Mouse (Mus musculus): ENCODE results near the gene Pxk.
"Not testable (repeated sequence)": the region's sequence is repeated elsewhere in the genome, so short reads cannot be mapped to it uniquely, and the experiment has no call there.

The Pxk gene

DNA sequence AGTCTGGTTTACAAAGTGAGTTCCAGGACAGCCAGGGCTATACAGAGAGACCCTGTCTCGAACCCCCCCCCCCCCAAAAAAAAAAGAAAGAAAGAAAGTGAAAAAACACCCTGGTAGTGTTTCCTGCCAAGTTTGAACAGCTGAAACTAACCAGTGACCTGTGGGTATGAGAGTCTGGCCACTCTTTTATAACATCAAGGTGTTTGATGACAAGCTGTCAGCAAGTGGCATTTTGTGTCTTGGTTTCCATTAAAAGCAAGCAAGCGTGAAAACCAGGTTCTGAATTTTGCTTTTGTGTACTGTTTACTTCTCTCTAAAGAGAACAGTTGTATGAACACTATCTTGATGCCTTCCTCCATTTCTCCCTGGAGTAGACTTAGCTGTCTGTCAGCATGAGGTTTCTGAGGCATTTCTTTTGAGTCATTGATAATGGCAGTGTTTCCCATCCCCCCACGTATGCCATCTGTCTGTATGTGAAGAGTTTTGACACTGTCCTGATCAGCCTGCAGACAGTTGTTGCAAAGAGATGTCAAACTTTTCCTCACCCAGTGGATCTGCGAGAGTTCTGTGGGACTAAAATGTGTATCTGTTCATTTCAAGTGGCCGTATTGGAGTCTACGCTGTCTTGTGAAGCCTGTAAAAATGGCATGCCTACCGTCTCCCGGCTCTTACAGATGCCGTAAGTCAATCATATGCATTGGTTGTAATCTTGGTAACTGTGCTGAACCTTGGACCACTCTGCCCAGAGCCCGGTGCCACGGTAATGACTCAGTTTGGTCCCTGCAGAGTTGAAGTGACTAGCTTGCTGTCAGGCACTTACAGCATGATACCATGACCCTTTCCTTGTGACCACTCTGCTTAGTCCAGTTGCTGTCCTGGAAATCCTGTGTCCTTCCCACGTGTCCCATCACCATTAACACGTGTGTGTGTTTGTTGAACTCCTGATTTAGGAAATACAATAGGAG is 47.9 kb downstream of the Pxk start:
- in situ Hi-C loops (cut with MboI), result no loop called here

DNA sequence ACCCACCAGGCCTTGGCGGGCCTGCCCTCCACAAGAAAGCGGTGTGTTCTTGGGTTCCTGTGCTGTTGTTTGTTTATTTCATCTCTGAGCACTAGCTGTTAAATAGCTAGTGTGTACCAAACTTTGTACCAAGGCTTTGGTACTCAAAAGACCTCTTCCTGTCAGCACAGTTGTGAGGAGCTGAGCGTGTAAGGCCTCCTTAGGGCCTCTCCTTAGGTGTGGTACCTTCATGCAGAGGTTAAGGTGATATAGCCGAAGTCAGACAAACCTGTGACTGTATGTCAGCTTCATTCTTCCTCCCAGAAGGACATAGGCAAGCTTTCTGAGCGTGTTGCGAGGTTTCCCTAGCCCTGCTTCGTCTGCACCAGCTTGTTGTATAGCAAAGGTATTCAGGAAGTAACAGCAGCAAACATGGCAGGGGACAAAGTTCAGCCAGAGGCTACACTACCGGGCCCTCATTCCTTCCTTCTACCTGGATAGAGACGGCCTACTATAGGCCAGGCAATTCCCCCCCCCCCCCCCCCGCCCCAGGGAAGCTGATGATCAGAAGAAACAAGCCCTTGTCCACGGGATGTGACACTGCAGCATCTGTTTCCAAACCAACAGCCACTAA is 48.7 kb downstream of the Pxk start:
- in situ Hi-C loops (cut with MboI), result no loop called here

DNA sequence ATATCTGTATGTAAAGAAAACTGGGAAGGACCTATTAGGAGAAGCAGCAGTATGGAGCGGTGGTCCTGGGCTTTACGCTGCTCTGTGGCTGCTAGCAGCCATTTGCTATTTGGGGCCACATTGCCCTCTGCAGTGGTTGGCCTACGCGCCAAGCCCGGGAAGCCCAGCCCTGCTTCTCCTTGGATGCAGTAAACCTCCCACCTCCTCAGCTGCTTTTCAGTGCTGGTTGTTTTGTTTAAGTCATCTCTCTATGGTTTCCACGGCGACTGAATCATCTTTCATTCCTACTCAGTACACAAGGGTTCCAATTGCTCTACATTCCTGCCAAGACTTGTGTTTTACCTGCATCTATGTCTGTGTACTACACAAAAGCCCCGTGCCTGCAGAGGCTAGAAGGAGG is 50.8 kb downstream of the Pxk start:
- in situ Hi-C loops (cut with MboI), result no loop called here

DNA sequence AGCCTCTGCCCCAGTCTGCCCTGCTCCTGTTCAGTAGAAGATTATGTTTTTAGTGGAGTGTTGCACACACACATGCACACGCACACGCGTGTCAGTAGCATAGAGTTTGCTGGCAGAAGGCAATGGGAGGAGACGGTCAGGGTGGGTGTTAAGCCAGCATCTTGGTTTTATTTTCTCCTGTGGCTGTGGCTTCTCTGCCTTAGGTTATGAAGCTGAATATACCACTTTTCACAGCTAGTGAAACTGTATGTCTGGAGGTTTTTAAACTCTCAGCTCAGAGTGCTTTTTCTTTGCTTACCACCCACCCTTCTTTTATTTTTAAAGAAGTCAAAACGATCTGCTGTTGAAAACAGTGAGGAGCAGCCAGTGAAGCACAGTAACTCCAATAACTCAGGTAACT is 53.7 kb downstream of the Pxk start:
- in situ Hi-C loops (cut with MboI), result loop anchor here (5.0 kb wide), 1 partner anchor 54 kb away; the partner anchor contains the start of gene Pxk

DNA sequence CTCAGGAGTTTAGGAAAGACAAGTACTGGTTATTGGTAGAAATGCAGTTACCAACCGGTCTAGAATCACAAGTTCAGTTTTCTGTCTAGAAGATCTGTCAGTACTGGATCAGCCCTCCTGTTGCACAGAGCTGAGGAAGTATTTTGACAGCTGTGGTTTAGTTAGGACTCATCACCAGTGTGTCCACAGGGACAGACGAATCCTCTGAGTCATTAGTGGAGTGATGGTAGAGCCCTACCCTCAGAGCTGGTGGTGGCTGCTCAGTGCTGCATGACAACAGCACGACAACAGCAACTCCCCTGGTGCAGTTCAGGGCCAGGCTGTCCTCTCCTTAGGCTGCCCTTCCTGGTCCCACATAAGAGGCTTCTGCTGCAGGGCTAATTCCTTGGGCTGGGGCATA is 56.1 kb downstream of the Pxk start:
- in situ Hi-C loops (cut with MboI), result loop anchor here (5.0 kb wide), 1 partner anchor 57 kb away; the partner anchor contains the start of gene Pxk

DNA sequence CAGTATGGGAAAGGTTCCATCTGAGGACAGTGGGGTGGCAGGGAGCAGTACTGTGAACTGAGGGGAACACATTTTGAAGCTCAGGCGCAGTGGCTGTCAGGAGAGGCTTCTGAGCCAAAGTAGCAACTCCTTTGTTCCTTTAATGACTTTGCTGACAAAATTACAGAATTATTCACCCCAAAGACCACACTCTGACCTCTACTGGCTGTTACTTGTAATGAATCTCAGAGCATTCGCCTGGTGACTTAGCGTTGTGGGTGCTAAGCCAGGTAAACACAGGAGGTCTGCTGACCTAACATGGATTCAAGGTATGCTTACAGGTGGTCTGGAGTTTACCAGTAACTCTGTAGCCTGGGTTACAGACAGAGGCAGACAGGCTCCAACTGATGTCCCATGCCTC is 58.9 kb downstream of the Pxk start:
- in situ Hi-C loops (cut with MboI), result no loop called here

DNA sequence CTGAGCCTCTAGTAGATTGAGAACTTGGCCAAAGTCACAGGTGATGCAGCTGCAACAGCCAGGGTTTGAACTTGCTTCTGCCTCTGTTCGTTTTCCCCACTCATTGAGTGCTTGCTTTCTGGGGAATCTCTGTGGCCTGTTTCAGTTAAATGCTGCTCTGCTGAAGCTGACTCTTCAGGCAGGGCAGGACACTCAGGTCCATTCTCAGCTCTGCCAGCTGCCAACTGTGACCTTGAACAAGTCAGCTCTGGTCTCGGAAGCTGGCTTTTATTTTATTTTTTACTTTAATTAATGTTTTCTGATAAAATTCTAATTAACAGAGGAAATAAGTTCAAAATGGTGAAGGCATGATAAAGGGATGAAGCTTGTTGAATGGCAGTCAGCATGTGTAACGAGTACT is 60.7 kb downstream of the Pxk start:
- in situ Hi-C loops (cut with MboI), result no loop called here

DNA sequence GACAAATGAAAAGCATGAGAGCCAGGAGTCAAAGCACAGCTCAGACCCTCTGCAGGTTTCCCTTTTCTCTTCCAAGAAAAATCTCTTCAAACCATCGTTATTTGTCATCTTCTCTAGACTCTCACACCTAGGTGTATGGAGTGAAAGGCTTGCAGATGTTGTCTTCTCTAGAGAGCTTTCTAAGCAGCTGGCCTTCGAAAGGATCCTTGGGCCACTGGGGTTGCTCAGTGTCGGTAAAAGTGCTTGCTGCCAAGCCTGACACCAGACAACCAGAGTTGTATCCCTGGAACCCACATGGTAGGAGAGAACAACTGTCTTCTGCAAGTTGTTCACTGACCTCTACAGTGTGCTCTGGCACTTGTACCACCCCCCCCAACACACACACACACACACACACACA is 61.1 kb downstream of the Pxk start:
- in situ Hi-C loops (cut with MboI), result no loop called here

DNA sequence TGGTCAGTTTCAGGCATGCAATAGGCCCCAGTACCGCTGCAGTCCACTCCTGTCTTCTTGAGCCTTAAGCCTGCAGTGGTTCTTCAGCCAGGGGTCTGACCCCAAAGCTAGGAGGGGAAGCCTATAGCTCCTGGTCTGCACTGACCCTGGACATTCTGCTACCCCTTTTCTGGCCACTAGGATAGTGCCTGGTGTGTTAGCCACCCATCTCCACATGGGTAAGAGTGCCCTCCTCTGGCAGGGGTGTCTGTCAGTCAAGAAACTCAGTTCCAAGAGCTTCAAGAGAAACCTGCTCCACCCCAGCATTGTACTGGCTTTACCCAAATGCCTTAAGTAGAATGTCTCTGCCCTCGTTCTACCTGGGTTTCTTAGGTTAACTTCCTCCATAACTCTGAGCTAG is 63.8 kb downstream of the Pxk start:
- in situ Hi-C loops (cut with MboI), result no loop called here

DNA sequence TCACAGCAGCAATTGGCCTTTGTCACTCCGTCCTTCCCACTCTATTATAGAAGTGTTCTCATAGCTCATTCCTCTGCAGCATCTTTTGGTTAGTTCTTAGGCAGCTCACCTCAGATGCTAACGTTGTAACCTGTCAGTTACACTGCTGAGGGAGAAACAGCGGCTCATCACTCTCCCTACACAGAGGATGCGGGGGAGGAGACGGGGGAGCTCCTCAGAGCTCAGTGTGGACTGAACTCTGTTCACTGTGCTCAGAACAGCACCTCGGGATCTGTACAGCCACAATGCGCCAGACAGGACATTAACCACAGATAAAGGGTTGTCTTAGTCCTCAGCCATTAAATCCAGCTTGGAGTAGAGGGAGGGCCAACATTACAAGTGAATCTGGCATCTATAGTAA is 66.5 kb downstream of the Pxk start:
- in situ Hi-C loops (cut with MboI), result no loop called here

DNA sequence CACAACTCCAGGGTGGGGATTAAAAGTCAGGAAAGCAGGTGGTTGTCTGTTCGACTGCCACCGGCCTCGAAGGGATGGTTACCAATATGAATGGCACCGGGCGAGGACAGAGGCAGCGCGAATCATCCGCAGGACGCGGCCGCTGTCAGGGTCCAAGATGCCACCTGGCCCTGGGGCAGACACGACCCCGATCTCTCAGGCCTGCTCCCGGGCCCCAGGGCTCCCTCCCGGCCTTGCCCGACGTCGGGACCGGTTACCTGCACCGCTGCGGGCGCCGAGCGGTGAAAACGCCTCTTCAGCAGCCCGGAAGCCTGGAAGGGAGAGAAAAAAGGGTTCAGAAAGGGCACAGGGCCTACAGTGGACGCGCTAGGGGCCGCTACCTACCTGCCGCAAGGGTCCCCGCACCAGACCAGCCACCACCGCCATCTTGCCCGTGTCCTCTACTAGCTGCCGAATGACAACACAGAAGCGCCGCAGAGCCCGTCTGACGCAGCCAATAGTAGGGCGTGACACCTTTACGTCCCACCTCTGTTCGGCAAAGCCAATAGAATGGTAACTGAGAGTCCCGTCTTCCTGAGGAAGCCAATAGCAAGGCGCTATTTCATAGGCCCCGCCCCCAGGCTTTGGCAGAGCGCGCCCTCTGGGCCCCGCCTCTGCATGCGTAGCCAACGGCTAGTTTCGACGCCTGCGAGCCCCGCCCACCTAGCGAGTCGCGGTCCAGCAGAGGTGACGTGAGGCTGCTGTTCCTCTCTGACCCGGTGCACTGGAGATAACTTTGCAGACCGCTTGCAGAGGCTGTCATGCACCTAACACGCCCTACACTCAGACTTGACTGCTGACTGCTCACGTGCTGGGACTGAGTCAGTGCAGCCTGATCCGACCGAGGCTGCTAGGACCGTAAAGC is 74.7 kb downstream of the Pxk start, which contains the start of gene Pdhb:
Gene Pdhb, minus strand, starts transcription at position 519 of the 904 bp plus-strand sequence.
- in situ Hi-C loops (cut with MboI), result no loop called here

DNA sequence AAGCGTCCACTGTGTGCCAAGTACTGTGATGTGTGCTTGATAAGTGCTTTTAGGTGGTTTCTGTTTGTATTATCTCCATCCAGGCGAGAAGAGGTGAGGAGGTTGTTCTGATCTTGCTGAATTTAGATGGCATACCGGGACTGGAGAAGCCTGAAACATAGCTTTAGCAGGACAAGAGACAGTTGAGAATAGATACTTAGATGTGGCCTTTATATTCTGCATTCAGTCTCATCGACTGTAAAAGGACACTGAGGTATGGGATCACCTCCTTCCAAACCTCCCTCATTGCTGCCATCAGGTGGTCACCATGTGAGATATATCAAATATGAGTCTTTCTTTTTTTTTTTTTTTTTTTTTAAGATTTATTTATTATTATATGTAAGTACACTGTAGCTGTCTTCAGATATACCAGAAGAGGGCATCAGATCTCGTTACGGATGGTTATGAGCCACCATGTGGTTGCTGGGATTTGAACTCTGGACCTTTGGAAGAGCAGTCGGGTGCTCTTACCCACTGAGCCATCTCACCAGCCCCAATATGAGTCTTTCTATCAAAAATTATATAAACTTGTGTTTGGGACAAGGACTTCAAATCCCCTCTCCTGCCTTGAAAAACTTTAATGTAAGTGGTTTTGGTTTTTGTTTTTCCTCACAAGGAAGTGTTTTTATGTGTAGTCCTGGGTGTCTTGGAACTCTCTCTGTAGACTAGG is 75.7 kb downstream of the Pxk start:
- in situ Hi-C loops (cut with MboI), result not testable (repeated sequence)

DNA sequence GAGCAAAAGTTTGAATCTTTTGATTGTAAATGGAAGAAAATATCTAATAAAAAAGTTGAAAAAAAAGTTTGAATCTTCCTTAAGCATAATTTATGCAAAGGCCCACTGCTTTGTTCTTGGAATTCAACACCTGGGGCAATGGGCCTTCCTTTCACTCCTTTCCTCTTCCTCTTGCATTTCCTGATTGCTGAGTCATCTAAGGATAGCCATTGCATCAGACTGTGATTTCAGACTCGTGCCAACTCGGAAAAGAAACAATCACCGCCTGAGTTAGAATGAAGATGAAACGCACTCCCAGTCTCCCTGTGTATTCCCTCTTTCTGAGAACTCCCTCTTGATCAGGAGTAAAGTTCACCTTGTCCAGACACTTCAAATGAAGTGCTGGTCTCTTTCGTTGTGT is 76.6 kb downstream of the Pxk start:
- in situ Hi-C loops (cut with MboI), result no loop called here

DNA sequence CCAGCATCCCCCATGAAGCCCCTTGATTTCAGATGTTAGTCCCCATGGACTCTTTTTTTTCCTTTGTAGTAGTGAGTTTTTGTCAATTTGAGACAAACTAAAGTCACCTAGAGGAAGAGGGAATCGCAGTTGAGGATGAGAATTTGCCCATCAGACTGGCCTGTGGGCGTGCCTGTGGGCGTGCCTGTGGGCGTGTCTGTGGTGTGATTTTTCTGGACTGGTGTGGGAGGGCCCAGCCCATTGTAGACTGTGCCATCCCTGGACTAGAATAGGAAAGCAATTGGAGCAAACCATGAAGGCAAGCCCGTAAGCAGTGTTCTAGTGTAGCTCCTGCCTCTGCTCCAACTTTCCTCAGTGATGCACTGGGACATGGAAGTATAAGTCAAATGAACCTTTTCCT is 78.2 kb downstream of the Pxk start:
- in situ Hi-C loops (cut with MboI), result no loop called here

DNA sequence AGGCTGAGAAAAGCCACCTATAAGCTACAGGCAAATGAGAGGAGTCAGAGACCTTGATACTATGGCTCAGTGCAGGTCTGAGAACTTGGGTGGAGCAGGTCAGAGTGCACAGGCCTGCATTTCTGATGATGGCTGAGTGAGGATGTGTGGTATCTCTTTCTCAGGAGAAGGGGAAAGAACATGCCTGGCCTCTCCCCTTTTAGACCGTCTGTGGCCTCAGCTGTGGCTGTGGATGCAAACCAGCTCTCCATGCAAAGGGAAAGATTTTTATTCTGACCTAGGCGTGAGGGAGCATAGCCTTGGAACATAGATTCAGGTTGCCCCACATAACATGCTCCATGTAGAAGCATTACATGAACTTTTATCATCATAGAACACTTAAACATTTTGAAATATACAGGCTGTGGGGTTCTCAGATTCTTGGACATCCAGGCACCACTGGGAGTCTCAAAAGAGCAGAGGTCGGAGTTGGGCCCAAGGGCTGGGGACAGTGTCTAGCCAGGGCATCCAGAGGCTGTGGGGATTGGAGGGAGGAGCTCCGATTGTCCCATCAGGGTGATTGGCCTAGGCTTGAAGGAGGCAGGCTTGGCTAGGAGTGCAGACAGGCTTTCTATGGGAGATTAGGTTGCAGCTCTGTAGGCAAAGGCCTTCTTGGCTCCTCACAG is 82.5 kb downstream of the Pxk start:
- in situ Hi-C loops (cut with MboI), result no loop called here

DNA sequence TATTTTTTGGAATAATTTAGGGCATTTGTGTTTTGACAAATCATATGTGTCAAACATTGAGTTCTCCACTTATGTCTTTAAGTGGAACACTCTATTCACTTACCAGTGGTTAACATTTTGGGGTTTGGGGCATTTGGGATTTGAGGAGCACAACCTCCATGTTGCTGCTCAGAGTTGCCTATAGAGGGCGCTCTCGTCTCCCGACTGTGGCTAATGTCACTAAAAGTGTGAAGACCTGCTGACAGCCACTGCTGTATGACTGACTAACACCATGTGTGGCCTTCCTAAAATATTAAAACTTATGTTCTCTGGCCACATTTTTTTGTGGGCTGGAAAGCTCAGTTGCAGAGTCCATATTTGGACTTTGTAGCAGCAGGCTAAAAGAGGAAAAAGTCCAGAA is 85.3 kb downstream of the Pxk start:
- in situ Hi-C loops (cut with MboI), result no loop called here

DNA sequence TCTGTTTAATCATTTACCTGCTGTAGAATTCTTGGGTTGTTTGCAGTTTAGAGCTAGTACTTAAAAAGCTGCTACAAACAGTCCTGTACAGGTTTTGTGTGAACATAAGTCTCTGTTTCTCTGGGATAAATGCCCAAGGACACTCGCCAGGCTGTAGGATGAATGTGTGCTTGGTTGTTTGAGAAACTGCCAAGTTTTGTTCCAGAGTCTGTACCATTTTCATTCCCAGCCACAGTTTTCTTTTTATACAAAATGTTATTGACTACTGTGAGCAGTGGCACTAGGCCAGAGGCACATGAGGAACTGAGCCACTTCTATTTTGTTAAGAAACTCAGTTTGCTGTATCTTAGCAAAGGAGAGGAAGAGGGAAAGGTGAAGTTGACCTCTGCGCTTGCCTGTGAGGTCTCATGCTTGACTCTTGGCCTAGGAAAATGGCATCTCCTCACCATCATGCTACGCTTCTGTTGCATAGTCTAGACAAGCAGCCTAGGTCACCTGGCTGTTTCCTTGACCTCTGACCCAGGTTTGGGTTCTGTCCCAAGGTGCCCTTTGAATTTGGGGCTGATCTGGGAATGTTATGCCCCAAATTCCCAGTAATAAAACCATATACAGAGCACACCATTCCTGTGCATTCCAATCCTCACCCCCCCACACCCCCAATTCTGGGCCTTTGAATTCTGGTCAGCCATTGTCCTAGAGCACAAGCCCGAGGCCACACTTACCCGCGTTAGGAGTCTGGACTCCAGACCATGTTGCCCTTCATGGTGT is 88.5 kb downstream of the Pxk start:
- in situ Hi-C loops (cut with MboI), result no loop called here

DNA sequence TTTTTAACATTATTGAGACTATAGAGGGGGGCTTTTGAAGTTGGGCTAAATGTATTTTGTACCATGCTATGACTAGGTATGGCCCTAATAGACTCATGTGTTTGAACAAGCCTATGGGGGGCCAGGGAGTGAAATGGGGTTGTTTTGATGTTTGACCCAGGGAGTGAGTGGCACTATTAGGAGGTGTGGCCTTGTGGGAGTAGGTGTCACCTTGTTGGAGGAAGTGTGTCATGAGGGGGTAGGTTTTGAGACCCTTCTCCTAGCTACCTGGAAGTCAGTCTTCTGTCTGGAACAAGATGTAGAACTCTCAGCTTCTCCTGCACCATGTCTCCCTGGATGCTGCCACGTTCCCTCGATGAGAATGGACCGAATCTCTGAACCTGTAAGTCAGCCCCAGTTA is 92.5 kb downstream of the Pxk start:
- in situ Hi-C loops (cut with MboI), result no loop called here

DNA sequence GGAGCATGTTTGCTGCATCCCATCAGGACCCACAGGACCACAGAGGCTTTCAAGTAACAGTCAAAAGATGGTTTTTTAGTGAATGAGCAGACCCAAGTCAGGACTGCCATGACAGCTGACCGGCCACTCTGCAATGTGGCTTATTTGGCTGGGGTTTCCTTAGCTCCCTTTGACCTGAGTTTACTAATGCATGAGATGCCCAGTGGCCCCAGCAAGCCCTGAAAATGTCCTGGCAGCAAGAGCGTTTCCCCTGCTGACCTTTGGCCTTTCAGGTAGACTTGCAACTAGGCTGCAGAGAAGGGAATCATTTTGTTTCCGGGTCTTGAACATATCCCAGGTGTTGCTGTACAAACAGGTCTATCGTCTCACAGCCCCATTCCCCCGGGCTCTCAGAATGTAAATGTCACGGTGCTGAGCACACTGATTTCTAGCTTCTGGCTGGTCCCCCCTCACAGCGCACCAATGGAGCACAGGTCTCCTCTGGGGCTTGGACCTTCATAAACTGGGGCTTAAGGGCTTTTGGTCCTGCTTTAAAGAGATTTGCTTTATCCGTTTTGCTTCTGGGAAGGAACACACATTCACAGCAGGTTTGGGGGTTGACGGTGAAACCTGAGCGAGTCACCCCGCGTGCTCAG is 93.4 kb downstream of the Pxk start:
- in situ Hi-C loops (cut with MboI), result no loop called here

DNA sequence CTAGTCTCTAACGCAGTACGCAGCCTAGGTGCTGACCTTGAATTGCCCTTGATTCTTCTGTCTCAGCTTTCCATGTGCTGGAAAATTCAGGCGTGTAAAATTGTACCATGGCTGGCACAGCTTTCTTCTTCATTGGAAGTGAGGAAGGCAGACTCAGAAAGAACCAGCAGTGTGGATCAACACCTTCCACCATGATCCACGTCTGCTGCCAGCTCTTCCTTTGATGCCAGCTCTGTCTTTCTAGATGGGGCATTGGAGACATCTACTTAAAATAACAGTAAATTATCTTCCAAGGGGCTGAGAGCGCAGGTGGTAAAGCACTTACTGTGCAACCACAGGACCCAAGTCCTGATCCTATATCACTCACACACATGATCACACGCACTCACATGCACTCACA is 94.7 kb downstream of the Pxk start:
- in situ Hi-C loops (cut with MboI), result no loop called here

All from mature B cell (primary cell).